Mouse (Mus musculus): ENCODE data around the gene Zfp219.
"Not testable (repeated sequence)": the region's sequence is repeated elsewhere in the genome, so short reads cannot be mapped to it uniquely, and the experiment has no call there.

Zfp219 gene

GRCm38 (mm10) chr14:52020486-52021137 lies at the start of gene Zfp219:
Gene Zfp219 (minus strand): TSS chr14:52020733.
- in situ Hi-C loops (cut with MboI, MseI): no loop called here

GRCm38 (mm10) chr14:52066135-52066534 lies 45.6 kb upstream of the Zfp219 start:
- in situ Hi-C loops (cut with MboI, MseI): no loop called here

GRCm38 (mm10) chr14:52061798-52062197 lies 41.3 kb upstream of the Zfp219 start:
- in situ Hi-C loops (cut with MboI, MseI): no loop called here

- in situ Hi-C loops (cut with MboI, MseI): no loop called here
Observed at GRCm38 (mm10) chr14:52060800-52061199, 40.3 kb upstream of the Zfp219 start.

GRCm38 (mm10) chr14:52059982-52060381 lies 39.4 kb upstream of the Zfp219 start:
- in situ Hi-C loops (cut with MboI, MseI): no loop called here

- in situ Hi-C loops (cut with MboI, MseI): not testable (repeated sequence)
Observed at GRCm38 (mm10) chr14:52052720-52053119, 32.2 kb upstream of the Zfp219 start.

GRCm38 (mm10) chr14:52045966-52046565 lies 25.5 kb upstream of the Zfp219 start:
- in situ Hi-C loops (cut with MboI, MseI): no loop called here

- in situ Hi-C loops (cut with MboI, MseI): no loop called here
Observed at GRCm38 (mm10) chr14:52044901-52045678, 24.6 kb upstream of the Zfp219 start.

- in situ Hi-C loops (cut with MboI, MseI): no loop called here
Observed at GRCm38 (mm10) chr14:52043446-52043845, 22.9 kb upstream of the Zfp219 start.

- in situ Hi-C loops (cut with MboI, MseI): not testable (repeated sequence)
Observed at GRCm38 (mm10) chr14:52042359-52042758, 21.8 kb upstream of the Zfp219 start, which contains the start of gene Olfr221. Gene Olfr221 (minus strand): TSS chr14:52042459.

- in situ Hi-C loops (cut with MboI, MseI): no loop called here
Observed at GRCm38 (mm10) chr14:52039332-52039731, 18.8 kb upstream of the Zfp219 start.

- in situ Hi-C loops (cut with MboI, MseI): no loop called here
Observed at GRCm38 (mm10) chr14:52035926-52036325, 15.4 kb upstream of the Zfp219 start.

GRCm38 (mm10) chr14:52026342-52026741 lies 5.8 kb upstream of the Zfp219 start:
- in situ Hi-C loops (cut with MboI, MseI): no loop called here

GRCm38 (mm10) chr14:52024133-52024532 lies 3.6 kb upstream of the Zfp219 start:
- in situ Hi-C loops (cut with MboI, MseI): no loop called here

- in situ Hi-C loops (cut with MboI, MseI): no loop called here
Observed at GRCm38 (mm10) chr14:52022709-52023459, 2.4 kb upstream of the Zfp219 start.

GRCm38 (mm10) chr14:52022244-52022708 lies 1.7 kb upstream of the Zfp219 start:
- in situ Hi-C loops (cut with MboI, MseI): no loop called here

GRCm38 (mm10) chr14:52021568-52022212 lies 1.2 kb upstream of the Zfp219 start:
- in situ Hi-C loops (cut with MboI, MseI): no loop called here

GRCm38 (mm10) chr14:52021138-52021529 lies 601 bp upstream of the Zfp219 start:
- in situ Hi-C loops (cut with MboI, MseI): no loop called here

- in situ Hi-C loops (cut with MboI, MseI): no loop called here
Observed at GRCm38 (mm10) chr14:52019590-52020340, 768 bp downstream of the Zfp219 start.

GRCm38 (mm10) chr14:52019051-52019589 lies 1.4 kb downstream of the Zfp219 start:
- in situ Hi-C loops (cut with MboI, MseI): no loop called here

Measured in T-helper 17 cell (primary cell).